Mouse (Mus musculus): ENCODE data around the gene Kcnk7.

DNA sequence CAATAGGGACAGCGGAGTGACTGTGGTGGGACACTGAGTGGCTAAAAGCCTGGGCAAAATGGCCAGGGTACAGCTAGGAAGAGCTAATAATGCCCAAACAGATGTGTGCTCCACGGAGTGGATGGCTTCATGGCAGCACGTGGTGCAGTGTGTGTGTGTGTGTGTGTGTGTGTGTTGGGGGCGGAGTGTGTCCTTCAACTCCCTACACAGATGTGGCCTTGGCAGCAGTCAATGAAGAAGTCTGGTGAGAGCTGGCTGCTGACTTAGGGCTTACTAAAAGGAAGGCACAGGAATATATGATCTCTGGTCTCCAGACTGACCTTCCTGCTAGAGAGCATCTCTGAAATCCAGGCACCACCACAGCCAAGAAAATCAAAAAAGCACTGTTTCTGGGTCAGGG is 35.8 kb upstream of the Kcnk7 start:
- TF ChIP-seq HCFC1 (IDR thresholded peaks at IDR 0.05; ENCODE audit: borderline replicate concordance, insufficient read depth, low read length) (no peak), ZNF384 (IDR thresholded peaks at IDR 0.05; ENCODE audit: low read depth, low read length) (no peak), MAFK (IDR thresholded peaks at IDR 0.05; ENCODE audit: insufficient read depth, low read depth, low read length) (no peak), CHD2 (IDR thresholded peaks at IDR 0.05; ENCODE audit: low read depth, low read length) (no peak), ZC3H11A (IDR thresholded peaks at IDR 0.05; ENCODE audit: borderline replicate concordance, low read depth, low read length) (no peak)
